Mouse (Mus musculus) monocyte, adult 2 months (primary cell): ENCODE data around the gene Klhl29.

Source experiments
- DNase-seq, 2 experiments: peaks; one replicate each; pipeline ENCODE4 v3.0.0; 2022; ENCODE audit warnings: low spot score in 2 of 2, low read depth in 1 of 2

Gene Klhl29

DNA sequence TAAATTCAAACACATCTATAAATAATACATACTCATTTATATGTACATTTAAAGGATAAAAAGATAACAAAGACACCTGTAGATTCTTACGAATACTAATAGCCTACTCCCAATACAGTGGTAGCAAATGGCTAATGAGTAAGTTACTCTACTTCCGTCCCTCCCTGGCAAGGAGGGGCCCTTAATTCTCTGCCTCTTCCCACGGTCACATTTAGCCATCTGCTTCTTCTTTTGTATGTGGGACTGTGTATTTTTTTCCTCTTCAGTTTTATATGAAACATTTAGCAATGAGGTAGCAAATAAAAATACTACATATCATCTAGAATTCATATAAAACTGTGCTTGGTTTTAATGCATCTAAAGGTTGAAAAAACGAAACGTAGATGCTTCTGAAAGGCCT, 73.6 kb downstream of the Klhl29 start:
- no peak for DNase-seq

GRCm38 (mm10) chr12:5296422-5296821, 79.1 kb downstream of the Klhl29 start:
- DNase-seq = no peak

GRCm38 (mm10) chr12:5292316-5292715, 83.2 kb downstream of the Klhl29 start:
- DNase-seq = no peak

- DNase-seq = no peak
These were observed 89.9 kb downstream of the Klhl29 start for GRCm38 (mm10) chr12:5285579-5285978.

DNA sequence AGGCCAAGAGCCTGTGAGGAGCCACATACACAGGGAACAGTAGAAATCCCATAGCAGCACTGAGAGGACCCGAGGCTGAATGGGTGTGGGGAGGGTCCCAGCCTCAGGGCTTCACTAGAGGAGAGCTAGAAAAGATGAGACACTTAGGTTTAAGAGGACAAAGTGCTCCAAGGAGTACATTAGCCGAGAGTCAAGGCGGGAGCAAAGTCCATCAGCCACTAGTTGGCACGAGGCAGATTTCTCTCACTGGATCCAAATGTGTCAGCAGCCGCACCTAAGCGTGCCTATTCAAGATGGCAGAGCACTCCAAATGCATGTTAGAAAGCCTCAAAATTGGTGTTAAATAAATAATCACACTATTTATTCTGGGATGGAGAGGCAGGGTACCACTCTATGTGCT, 90.5 kb downstream of the Klhl29 start:
- no peak for DNase-seq

GRCm38 (mm10) chr12:5283654-5284053, 91.8 kb downstream of the Klhl29 start:
- DNase-seq = no peak

GRCm38 (mm10) chr12:5282611-5283010, 92.9 kb downstream of the Klhl29 start:
- no peak for DNase-seq

DNA sequence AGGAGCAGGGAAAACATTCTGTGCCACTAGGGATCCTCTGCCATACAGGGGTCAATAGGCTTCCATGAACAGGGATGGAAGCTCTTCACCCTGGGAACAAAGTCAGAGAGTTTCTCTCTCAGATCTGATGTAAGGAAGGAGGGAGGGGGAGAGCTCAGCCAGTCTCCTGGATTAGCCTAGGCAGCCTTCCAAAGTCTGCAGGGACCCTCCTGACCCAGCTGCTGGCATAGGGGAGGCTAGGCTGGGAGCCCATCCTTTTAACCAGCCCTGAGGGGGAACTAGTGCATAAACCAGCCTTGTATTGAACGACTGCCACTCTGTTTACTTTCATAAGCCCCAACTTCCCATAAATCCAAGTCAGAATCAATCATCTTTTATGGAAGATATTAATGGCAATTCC, 95.6 kb downstream of the Klhl29 start:
- no peak for DNase-seq

GRCm38 (mm10) chr12:5277028-5277427, 98.5 kb downstream of the Klhl29 start:
- DNase-seq = no peak

DNA sequence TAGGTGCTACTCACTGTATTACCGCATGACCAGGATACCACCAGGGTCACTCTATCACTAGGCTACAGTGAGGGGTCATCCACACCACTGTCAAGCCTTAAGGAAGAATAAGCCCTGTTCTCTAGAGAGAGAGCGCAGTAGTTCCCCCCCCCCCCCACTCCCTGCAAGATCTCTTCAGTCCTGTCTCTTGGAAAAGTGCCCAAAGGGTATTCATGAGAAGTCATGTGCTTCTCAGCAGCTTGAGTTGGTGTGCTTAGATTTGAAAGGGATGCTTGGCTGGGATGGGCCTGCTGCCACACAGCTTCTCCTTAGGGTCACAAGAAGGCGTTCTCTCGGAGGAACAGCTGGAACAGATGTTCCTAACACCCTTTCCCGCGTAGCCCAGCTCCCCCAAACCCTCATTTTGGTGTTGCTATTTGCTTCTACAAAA, 100.0 kb downstream of the Klhl29 start:
- DNase-seq = no peak

DNA sequence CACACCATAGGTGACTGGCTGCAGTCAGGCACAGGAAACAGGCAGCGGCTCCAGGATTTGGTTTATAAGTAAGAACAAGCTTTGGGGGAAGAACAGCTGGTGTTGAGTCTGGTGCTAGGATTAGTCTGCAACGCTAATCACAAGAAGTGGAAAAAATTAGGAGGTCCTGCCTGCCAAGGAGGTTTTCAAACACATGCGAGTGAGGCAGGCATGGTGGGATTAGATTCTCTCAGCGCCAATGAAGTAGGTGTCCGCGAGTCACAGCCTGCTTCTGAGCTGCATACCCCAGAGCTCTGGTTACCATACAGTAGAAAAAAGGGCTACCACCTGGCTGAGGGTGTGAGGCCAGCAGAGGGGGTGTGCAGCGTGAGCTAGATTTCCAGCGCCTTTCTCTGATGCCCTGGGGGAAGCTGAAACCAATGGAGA, 101.0 kb downstream of the Klhl29 start:
- no peak for DNase-seq

GRCm38 (mm10) chr12:5273316-5274047, 102.0 kb downstream of the Klhl29 start:
- DNase-seq = no peak

GRCm38 (mm10) chr12:5270527-5270926, 105.0 kb downstream of the Klhl29 start:
- no peak for DNase-seq

DNA sequence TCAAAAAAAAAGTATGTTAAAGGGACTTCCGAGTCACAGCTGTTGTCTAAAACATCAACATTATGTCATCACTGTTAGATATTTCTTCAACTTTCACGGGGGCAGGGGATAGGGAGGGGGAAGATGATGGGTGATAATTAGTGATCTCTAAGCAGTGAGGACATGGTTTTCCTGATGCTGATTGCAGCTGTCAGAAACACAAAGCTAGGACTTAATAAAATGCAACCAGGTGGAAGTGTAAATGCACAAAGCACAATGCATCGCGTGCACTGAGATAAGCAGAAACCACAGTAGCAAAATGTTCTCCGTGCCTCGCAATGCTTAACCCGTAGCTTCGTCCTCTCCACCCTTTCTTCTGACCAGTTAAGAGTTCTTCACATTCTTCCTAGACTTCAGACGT, 105.5 kb downstream of the Klhl29 start:
- no peak for DNase-seq

DNA sequence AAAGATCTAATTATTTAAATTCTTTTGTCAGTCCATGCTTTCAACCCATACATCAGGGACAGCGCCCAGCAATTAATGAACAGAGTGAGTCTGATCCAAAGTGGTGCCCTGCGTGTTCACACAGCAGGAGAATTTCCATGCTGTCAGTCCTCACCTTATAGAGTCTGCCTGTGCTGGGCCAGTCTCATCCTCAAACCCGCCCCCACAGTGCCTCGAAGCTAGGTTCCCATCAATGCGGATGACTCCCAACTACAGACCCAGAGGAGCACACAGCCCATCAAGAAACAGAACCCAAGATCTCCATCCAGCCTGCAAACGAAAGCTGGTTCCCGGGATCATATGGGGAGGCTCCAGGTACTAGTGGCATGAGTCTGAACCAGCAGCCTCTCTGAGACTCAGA, 106.4 kb downstream of the Klhl29 start:
- DNase-seq = no peak

DNA sequence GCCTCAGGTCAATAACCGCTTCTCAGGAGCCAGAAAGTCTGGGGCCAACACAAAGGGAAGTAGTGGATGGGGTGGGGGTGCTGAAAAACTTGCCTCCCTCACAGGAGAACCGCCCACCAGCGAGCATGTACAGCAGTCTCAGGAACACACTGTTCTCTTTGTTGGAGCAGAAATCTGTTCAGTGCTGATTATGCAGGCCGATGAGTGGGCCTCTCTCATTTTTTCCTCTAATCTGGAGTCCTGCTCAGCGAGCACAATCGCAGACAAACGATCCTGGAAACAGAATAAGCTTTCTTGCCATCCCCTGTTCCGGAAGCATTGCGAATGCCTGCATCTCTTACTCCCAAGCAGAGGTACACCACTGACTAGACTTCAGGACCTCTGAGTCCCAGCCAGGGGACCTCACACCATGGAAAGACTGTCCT, 107.3 kb downstream of the Klhl29 start:
- DNase-seq = no peak

GRCm38 (mm10) chr12:5267271-5268187, 108.0 kb downstream of the Klhl29 start:
- no peak for DNase-seq

GRCm38 (mm10) chr12:5266773-5267172, 108.7 kb downstream of the Klhl29 start:
- no peak for DNase-seq

DNA sequence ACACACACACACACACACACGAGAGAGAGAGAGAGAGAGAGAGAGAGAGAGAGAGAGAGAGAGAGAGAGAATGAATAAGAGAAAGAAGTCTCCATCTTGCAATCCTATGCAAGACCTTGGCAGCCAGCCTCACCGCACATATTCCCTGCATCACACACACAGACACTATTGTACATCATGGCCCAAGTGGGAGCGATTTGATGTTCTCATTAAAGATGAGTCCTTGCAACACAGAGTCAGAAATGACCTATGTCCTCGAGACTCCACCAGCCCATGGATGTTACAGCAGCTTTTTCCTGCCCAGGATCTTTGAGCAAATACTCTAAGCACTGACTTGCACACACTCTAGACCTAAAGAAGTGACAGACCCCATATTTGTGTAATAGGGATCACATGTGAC, 114.0 kb downstream of the Klhl29 start:
- no peak for DNase-seq

DNA sequence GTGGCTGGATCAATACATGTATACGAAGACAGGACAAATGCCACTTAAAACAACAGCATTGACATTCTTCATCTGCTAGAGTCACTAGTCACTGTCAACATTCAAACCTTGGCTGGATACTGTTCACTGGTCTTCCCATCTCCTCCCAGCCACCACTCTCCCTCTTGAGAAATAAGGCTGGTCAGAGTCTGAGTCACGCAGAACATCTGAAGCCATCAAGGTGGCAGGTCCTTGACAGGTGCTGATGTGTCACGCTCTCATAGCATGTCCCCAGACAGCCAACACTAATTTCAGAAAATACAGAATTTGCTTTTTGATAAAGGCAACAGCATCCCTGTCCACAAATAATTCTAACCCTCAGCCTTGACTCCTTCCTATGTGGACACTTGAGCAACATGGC, 116.7 kb downstream of the Klhl29 start:
- no peak for DNase-seq

DNA sequence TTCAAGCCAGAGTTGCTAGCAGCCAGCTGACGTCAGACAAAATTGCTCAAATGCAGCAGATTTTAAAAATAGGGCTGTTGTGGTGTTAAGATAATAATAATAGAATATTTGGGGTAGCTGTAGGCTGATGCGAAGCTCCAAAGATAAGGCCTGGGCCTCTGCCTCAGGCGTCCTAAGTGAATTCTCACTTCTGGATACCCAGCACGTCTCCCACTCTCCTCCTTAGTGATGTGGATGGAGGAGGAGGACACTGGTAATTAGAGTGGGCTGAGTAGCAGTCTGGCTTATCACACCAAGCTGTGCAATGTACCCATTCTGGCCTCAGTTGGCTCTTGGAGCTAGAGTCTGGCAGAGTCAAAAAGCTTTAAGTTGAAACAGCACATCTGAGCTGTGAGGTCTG, 118.3 kb downstream of the Klhl29 start:
- no peak for DNase-seq

DNA sequence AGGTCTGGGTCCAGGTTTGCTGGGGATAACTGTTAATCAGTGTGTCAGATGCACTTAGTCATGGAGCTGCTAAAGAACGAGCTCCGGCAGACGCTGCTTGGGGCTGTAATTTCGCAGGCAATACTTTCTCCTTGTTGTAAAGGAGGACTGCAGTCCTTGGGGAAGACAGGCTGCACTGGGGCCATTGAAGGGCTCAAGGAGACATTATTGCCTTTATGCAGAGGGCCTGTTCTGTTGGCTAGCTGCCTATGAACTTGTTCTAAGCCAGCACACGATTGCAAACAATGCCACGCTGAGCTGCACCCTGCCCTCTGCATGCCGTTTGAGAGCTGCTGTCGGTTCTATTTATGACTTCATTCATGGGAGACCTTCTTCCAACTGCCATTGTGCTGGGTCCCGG, 120.4 kb downstream of the Klhl29 start:
- DNase-seq = no peak
